Mouse (Mus musculus) T-cell, adult 2 months (primary cell): ENCODE measurements around the gene Cers1.
A peak's percentile ranks its signal among the peaks of the same experiment; 100 is the strongest.

Source experiments
- DNase-seq: peaks from one replicate; pipeline ENCODE4 v3.0.0; 2022; ENCODE audit warnings: low spot score

Cers1 gene

DNA sequence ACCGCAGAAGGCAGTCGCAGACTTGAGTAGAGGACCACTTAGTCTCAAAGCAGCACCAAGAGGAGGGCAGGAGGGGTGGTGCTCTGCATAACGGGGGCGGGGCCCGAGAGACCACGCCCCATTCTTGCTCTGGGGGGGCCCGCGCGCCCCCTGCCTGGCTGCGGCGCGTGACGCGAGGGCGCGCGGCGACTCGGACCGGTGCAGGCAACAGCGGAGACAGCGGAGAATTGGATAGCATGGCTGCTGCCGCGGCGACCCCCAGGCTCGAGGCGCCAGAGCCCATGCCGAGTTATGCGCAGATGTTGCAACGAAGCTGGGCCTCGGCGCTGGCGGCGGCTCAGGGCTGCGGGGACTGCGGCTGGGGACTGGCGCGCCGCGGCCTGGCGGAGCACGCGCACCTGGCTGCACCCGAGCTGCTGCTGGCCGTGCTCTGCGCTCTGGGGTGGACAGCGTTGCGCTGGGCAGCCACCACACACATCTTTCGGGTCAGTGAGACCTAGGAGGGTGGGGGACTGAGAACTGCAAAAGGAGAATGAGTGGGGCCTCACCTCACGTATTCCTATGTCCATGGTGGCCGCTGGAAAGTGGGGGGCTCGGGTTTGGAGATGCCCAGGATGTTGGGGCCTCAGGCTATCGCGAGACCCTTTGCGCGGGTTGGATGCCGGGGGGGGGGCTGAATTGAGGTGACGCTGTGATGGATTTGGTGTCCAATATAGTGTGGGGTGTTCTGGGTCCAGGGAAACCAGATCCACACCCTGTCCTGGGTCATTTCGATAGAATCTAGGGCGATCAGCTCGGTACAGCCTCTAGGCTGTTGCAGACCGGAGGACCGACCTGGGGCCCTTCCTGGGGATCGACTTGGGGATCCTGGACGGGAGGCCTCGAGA is at the start of gene Cers1:
TSS of gene Cers1 (plus strand) at position 152 of the 887 bp plus-strand sequence.
- no peak for DNase-seq

GRCm38 (mm10) chr8:70267674-70268073 is 47.9 kb upstream of the Cers1 start:
- no peak for DNase-seq

DNA sequence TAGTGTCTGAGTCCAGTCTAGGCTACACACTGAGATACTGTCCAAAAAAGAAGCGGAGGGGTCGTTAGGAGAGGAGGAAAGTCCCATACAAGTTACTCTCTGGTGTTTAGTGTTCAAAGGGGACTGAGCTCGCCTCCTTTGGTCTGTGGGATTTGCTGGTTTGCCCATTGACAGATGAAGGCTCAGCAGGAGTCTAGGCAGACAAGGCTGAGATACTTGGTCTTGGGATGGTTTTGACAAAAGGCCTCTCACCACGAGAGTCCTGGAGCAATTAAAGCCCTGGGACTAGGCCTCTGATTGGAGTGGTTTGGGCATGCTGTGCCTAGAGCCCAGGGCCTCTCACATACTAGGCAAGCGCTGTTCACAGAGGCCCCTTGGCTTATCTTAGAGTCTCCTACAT is 47.3 kb upstream of the Cers1 start:
- no peak for DNase-seq

- DNase-seq, result no peak
Observed at GRCm38 (mm10) chr8:70268799-70269565, 46.6 kb upstream of the Cers1 start.

GRCm38 (mm10) chr8:70272949-70273348 is 42.6 kb upstream of the Cers1 start:
- DNase-seq, result no peak

DNA sequence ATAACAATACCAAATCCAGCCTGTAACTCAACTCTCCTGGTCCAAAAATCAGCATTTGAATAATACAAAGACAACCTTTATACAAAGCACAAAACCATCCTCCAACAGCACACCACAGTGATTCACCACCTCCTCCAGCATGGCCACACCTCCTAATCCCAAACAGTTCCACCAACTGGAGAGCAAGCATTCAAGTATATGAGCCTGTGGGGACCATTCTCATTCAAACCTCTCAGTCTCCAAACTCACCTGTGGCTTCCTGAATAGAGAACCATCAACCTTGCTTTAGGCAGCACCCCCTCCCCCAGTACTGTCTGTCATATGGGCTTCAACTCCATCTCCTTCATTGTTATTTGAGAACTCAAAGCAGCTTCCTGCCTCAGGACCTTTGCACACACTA is 41.2 kb upstream of the Cers1 start:
- DNase-seq, result no peak

DNA sequence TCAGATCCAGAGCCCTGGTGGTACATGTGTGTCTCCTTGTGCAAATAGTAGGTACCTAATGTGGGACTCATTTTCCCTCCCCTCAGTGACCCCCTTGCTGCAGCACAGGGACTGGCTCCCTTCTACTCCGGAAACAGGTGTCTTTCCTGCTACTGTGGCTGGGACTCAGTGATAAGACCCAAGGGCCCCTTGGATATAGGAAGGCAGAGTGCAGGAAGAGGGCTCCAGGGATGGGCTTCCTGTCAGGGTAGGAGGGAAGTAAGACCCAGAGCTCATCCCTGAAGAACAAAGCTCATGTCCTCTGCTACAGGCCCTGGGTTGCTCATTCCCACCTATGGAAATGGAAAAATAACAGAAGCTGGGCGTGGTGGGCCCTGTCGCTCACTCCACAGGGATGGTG is 39.1 kb upstream of the Cers1 start:
- no peak for DNase-seq

GRCm38 (mm10) chr8:70278175-70278574 is 37.4 kb upstream of the Cers1 start:
- DNase-seq, result no peak

- no peak for DNase-seq
Observed at GRCm38 (mm10) chr8:70279266-70279665, 36.3 kb upstream of the Cers1 start.

- DNase-seq, result no peak
Observed at GRCm38 (mm10) chr8:70281001-70281400, 34.6 kb upstream of the Cers1 start.

GRCm38 (mm10) chr8:70282603-70283135 is 32.9 kb upstream of the Cers1 start, which contains the start of gene Homer3:
Gene Homer3, plus strand, starts transcription at chr8:70282827.
- DNase-seq, result peak; percentile 82

- DNase-seq, result no peak
Observed at GRCm38 (mm10) chr8:70283136-70284077, 32.2 kb upstream of the Cers1 start.

DNA sequence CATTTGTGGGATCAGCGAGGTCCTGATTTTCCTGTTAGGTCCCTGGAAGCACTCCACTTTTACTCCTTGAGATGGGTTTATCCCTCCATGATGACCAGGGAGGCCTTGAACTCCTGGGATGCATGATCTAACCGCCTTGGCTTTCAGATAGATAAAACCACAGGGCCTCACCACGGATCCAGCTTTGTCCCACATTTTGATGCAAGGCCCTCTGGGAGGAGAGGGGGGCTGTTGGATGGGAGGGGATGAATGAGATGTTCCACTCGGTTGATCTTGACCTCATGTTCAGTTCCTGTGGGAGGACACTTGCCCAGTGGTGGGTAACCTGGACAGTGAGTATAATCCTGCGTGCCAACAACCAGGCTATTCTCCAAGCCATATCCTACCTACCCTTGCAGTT is 31.2 kb upstream of the Cers1 start:
- no peak for DNase-seq

- no peak for DNase-seq
Observed at GRCm38 (mm10) chr8:70285304-70285703, 30.3 kb upstream of the Cers1 start.

DNA sequence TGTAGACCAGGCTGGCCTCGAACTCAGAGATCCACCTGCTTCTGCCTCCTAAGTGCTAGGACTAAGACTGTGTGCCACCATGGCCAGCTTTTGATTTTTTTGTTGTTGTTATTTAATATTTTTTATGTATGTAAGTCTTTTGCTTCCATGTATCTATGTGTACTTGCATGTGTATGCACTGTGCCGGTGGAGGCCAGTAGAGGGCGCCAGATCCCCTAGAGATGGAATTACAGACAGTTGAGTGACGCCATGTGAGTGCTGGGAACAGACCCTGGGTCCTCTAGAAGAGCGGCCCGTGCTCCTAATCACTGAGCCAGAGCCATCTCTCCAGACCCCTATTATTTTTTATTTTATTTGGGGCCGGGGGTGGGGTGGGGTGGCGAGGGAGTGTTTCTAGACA is 28.8 kb upstream of the Cers1 start:
- peak; percentile 40 for DNase-seq

- DNase-seq, result no peak
Observed at GRCm38 (mm10) chr8:70293988-70294405, 21.6 kb upstream of the Cers1 start.

- no peak for DNase-seq
Observed at GRCm38 (mm10) chr8:70300881-70301280, 14.7 kb upstream of the Cers1 start.

- DNase-seq, result peak; percentile 92
Observed at GRCm38 (mm10) chr8:70302358-70302890, 13.2 kb upstream of the Cers1 start, which contains the start of the genes Ddx49 and Cope. Gene Ddx49, minus strand, starts transcription at chr8:70302489. Gene Cope, plus strand, starts transcription at chr8:70302518.

DNA sequence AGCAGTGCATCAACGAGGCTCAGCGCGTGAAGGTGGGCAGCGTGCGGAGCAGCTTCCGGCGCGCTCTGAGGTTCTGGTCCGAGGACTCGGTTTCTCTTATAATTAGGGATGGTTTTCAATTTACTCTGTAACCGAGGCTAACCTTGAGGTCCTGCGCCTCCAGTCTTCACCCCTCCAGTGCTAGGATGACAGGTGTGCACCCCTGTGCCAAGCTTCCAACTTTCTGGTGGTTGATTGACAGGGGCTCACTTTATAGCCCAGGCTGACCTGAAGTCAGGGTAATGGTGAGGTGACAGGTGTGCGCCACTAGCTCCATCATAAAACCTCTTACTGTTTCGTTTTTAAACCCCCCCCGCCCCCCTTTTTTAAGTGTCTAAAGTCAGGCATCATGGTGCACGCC is 12.7 kb upstream of the Cers1 start:
- DNase-seq, result no peak

DNA sequence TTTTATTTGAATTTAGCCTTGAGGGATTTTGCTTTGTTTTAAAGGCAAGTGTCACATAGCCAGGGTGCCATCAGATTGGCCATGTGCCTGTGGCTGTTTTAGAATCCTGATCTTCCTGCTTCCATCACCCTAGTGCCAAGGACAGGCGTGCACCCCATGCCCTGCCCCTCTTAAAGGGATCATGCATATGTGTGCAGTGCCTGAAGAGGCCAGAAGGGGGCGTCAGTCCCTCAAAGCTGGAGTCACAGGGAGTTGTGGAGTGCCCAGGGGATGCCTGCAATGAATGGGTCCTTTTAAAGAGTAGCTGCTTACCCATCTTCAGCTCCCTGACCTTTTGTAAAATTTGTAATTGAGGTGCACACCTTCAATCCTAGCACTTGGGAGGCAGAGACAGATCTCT is 6.3 kb upstream of the Cers1 start:
- peak; percentile 32 for DNase-seq

- DNase-seq, result no peak
Observed at GRCm38 (mm10) chr8:70313399-70313798, 2.2 kb upstream of the Cers1 start.
